Mouse (Mus musculus) midbrain, embryonic 15.5 days (tissue): ENCODE measurements at regions not wholly inside any gene's neighbourhood (a gene's known extent, or its start where the extent isn't known, plus 50 kb on each side); places are given as distances from the start of the nearest gene placed in this dataset.
A peak's percentile ranks its signal among the peaks of the same experiment; 100 is the strongest.

ENCODE experiments used
- ATAC-seq: fragments of 200-750 bp; cut with Nextera tagmentation; replicated peaks from 2 replicates; pipeline ENCODE4 v1.8.0; 2017; ENCODE audit warnings: moderate TSS enrichment
- H3K27ac ChIP-seq: fragments of 300-500 bp; sonication (generic); 2 replicates; pipeline ENCODE4 v1.5.1; 2015; ENCODE audit warnings: mild to moderate bottlenecking, inconsistent platforms
- H3K27me3 ChIP-seq: fragments of 300-500 bp; sonication (generic); replicated peaks from 2 replicates; pipeline ENCODE4 v1.6.1; 2015; ENCODE audit warnings: inconsistent platforms
- H3K36me3 ChIP-seq: fragments of 300-500 bp; sonication (generic); replicated peaks from 2 replicates; pipeline ENCODE4 v1.6.1; 2015; ENCODE audit warnings: inconsistent platforms
- H3K4me1 ChIP-seq: fragments of 300-500 bp; sonication (generic); 2 replicates; pipeline ENCODE4 v1.6.1; 2015; ENCODE audit warnings: inconsistent platforms
- H3K4me2 ChIP-seq: fragments of 300-500 bp; sonication (generic); 2 replicates; pipeline ENCODE4 v1.6.1; 2015; ENCODE audit warnings: inconsistent platforms, mild to moderate bottlenecking, moderate library complexity
- H3K4me3 ChIP-seq: fragments of 300-500 bp; sonication (generic); 2 replicates; pipeline ENCODE4 v1.5.1; 2015; ENCODE audit warnings: mild to moderate bottlenecking, inconsistent platforms
- H3K9ac ChIP-seq: fragments of 300-500 bp; sonication (generic); 2 replicates; pipeline ENCODE4 v1.6.1; 2015; ENCODE audit warnings: mild to moderate bottlenecking, inconsistent platforms
- H3K9me3 ChIP-seq: fragments of 300-500 bp; sonication (generic); 2 replicates; pipeline ENCODE4 v1.6.1; 2016; ENCODE audit warnings: inconsistent platforms
- WGBS: fragments of 180-500 bp; shearing (Covaris S2); methylation state at CpG from one replicate; pipeline ENCODE4 v1.1.7; 2015; ENCODE audit warnings: mixed read lengths; 5-methylcytosine and 5-hydroxymethylcytosine counted together

DNA sequence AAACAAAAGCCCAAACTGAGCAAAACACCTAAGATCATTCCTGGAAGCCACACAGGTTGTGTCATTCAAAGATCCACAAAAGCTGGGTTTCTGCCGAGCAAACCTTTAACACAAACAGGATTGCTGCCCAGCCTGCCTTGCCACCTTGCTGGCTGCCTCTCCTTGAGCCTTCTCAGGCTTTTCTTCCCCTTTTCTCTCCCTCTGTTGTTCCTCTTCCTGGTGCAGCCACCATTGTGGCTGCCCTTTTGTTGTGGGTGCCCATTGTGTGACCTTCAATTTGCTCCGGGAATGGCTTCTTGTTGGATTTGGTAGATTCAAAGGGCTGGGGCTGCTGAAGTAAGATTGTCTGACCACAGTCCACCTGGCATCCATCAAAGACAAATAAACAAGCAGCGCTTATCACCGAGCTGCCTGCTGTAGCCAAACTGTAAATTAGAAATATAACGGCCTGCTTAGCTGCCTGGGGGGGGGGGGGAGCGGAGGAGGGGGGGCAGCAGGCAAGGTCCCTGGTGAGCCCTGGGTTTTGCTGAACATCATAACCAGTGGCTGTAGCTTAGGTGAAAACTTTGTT is 169.8 kb downstream of the Kit start:
- no peaks in the 10 kb centered on the region for H3K9me3 ChIP-seq
- 4% methylated on average over 5 of the region's 6 CpGs for WGBS
- H3K4me1 ChIP-seq: peaks cover 4% of the 10 kb centered on the region
- H3K9ac ChIP-seq: no peak overlapping the region
- ATAC-seq: no peak
- H3K27me3 ChIP-seq: no peaks in the 10 kb centered on the region
- H3K27ac ChIP-seq: peak overlapping the region; percentile 56
- no peaks in the 10 kb centered on the region for H3K36me3 ChIP-seq
- no peak overlapping the region for H3K4me2 ChIP-seq
- H3K4me3 ChIP-seq: no peak overlapping the region

DNA sequence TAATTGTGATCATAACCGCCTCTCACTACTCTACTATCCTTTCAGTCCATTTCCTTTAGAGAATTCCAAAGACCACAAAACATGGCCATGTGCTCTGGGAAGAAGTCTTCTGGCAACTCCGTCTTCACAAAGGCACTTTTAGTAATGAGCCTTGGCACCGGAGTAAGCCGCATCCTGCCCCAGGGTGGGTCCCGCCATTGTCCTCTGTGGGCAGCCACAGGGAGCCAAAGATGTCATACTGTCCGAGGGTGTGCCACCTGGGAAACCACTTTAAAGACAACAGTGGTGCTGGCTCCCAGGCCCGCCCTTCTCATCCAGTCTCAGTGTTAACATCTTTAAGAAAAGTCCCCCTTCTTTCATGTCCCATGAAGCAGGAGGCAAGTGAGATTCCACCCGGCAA is 164.6 kb downstream of the Kit start:
- Histone ChIP-seq H3K36me3 (no peaks in the 10 kb centered on the region), H3K4me1 (peaks cover 4% of the 10 kb centered on the region), H3K27me3 (no peaks in the 10 kb centered on the region), H3K9me3 (no peaks in the 10 kb centered on the region), H3K4me3 (no peak overlapping the region), H3K9ac (no peak overlapping the region), H3K4me2 (no peak overlapping the region), H3K27ac (no peak overlapping the region)
- no peak for ATAC-seq
- 47% methylated on average over 8 of the region's 8 CpGs for WGBS

DNA sequence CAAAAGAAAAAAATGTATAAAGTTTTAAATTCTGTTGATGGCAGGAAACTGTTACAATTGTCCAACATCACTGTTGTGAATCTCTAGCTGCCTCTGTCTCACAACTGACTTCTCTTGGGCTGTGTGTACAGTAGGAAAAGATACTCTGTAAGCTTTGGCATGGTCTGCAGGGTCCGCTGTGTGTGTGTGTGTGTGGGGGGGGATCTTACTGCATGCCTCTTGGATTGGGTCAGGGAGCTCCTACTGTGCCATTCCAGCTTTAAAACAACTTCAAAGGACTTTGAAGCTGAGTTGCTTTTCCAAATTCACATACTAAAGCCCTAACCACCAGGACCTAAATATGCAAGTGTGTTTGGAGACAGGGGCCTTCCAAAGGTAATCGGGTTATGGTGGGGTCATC is 163.7 kb downstream of the Kit start:
- H3K36me3 ChIP-seq: no peaks in the 10 kb centered on the region
- H3K27me3 ChIP-seq: no peaks in the 10 kb centered on the region
- H3K9ac ChIP-seq: no peak overlapping the region
- no peak overlapping the region for H3K4me2 ChIP-seq
- no peak for ATAC-seq
- no peak overlapping the region for H3K27ac ChIP-seq
- 67% methylated on average over 2 of the region's 2 CpGs for WGBS
- 0 out of 2 replicates have a peak, but pooled peaks cover 4% of the 10 kb centered on the region for H3K4me1 ChIP-seq
- no peaks in the 10 kb centered on the region for H3K9me3 ChIP-seq
- H3K4me3 ChIP-seq: no peak overlapping the region

DNA sequence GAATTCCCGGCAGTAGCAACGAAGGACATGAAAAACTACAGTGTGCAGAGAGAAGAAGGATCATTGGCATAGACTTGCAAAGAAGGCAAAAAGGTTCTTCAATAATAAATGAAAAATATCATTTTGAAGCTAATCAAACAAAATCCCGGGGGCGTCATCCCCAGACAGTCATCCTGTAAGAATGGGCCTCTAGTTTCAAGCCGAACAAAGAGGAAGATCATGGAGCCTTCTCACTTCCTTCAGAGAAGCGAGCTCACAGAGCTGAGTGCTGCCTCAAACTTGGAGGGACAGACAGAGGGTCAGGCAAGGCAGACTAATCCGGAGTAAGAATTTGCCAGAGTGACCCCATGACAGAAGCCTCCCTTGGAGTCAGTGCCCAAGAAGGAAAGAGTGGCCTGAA is 163.0 kb downstream of the Kit start:
- Histone ChIP-seq H3K4me2 (no peak overlapping the region), H3K27me3 (no peaks in the 10 kb centered on the region), H3K9ac (no peak overlapping the region), H3K4me3 (no peak overlapping the region), H3K9me3 (no peaks in the 10 kb centered on the region), H3K36me3 (no peaks in the 10 kb centered on the region), H3K4me1 (0 out of 2 replicates have a peak, but pooled peaks cover 4% of the 10 kb centered on the region), H3K27ac (no peak overlapping the region)
- ATAC-seq: no peak
- WGBS: 82% methylated on average over 7 of the region's 7 CpGs

DNA sequence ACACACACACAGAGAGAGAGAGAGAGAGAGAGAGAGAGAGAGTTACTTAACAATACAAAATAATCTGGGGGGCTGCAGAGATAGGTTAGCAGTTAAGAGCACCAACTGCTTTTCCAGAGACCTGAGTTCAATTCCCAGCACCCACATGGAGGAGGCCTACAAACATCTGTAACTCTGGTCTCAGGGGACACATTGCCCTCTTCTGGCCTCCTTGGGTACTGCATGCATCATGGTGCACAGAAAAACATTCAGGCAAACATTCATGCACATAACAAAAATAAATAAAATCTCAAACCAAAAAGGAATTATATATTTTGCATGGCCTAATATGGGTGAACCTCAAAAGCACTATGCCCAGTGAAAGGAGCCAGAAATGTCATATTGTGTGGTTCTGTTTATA is 161.6 kb downstream of the Kit start:
- H3K27me3 ChIP-seq: no peaks in the 10 kb centered on the region
- no peak overlapping the region for H3K4me2 ChIP-seq
- H3K4me3 ChIP-seq: no peak overlapping the region
- H3K27ac ChIP-seq: no peak overlapping the region
- H3K36me3 ChIP-seq: no peaks in the 10 kb centered on the region
- H3K9me3 ChIP-seq: no peaks in the 10 kb centered on the region
- no peak for ATAC-seq
- 0 out of 2 replicates have a peak, but pooled peaks cover 4% of the 10 kb centered on the region for H3K4me1 ChIP-seq
- H3K9ac ChIP-seq: no peak overlapping the region

DNA sequence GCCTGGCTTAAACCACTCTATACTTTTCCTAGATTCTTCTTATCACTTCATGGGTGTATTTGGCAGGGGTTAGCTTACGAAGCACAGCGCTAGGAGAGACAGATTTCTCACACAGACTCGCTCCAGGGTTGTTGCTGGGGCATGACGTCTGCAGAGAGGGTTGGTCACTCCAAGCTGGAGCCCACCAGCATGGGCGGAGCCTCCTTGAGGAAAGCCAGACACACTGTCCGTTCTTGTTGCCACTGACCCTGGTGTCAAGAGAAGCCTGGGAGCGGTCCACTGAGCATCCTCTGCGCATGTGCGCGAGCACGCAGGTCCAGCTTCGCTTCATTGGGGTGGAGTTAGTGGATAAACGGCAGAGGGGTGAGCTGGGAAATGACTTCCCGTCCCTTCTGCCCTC is 159.8 kb downstream of the Kit start:
- H3K9me3 ChIP-seq: no peaks in the 10 kb centered on the region
- 93% methylated on average over 14 of the region's 14 CpGs for WGBS
- 0 out of 2 replicates have a peak, but pooled peaks cover 4% of the 10 kb centered on the region for H3K4me1 ChIP-seq
- no peak overlapping the region for H3K4me2 ChIP-seq
- H3K27me3 ChIP-seq: no peaks in the 10 kb centered on the region
- H3K9ac ChIP-seq: no peak overlapping the region
- H3K4me3 ChIP-seq: no peak overlapping the region
- no peaks in the 10 kb centered on the region for H3K36me3 ChIP-seq
- no peak overlapping the region for H3K27ac ChIP-seq
- ATAC-seq: no peak

DNA sequence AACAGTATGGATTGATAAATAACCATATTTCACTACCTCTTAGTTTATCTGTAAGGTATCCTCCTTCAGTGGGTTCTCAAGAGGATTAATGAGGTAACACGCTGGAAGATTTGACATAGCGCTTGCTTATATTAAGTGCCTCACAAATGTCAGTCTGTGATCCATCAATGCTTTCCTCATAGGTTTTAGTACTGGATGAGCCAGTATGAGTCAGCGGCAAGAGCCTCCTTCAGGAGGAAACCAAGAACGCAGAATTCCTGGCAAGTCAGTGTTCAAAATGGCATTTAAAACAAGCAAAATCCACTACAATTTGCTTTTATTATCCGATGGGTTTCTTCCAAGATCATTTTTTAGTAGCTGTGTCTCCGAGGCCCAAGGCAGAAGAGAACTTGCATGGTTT is 159.3 kb downstream of the Kit start:
- ATAC-seq: no peak
- Histone ChIP-seq H3K9ac (no peak overlapping the region), H3K9me3 (no peaks in the 10 kb centered on the region), H3K4me1 (0 out of 2 replicates have a peak, but pooled peaks cover 3% of the 10 kb centered on the region), H3K27ac (no peak overlapping the region), H3K36me3 (no peaks in the 10 kb centered on the region), H3K27me3 (no peaks in the 10 kb centered on the region), H3K4me3 (no peak overlapping the region), H3K4me2 (no peak overlapping the region)
- WGBS: 95% methylated on average over 6 of the region's 6 CpGs

DNA sequence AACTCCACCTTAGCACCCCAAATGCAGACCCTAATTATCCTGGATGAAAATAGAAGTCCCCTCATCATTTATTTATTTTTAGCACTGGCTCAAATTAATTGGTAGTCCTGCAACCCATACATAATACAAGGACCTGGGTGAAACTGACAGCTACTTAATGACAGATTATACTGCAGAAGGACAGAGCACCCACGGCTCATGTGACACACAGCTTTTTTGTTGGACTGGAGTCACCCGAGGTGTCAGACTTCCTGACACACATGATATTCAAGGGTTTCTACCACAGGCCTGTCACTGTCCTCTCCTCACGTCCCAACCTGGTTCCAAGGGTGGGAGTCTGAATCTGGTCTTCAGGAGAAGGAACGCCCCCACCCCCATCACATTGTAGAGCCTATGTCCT is 156.5 kb downstream of the Kit start:
- Histone ChIP-seq H3K4me2 (no peak overlapping the region), H3K27ac (no peak overlapping the region), H3K27me3 (no peaks in the 10 kb centered on the region), H3K4me3 (no peak overlapping the region), H3K36me3 (no peaks in the 10 kb centered on the region), H3K9ac (no peak overlapping the region), H3K4me1 (no peaks in the 10 kb centered on the region), H3K9me3 (no peaks in the 10 kb centered on the region)
- WGBS: 80% methylated on average over 4 of the region's 4 CpGs
- ATAC-seq: no peak

DNA sequence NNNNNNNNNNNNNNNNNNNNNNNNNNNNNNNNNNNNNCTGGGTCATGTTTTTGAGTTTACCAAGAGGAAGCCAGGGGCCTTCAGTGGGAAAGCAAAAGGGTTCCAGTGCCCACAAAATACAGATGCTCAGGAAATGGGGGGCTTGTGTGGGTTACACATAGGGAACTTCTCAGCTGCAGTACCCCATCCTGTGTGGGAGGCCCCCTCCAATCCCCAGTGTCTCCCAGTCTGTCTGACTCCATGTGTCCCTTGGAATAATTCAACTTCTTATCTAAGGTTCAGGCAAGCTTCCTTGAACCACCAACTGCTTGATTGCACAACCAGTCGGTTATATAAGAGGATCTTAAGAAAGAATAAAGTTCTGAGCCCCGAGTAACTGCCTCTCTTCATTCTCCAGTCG is 156.0 kb downstream of the Kit start:
- Histone ChIP-seq H3K27ac (no peak overlapping the region), H3K4me1 (no peaks in the 10 kb centered on the region), H3K9ac (no peak overlapping the region), H3K36me3 (no peaks in the 10 kb centered on the region), H3K4me3 (no peak overlapping the region), H3K4me2 (no peak overlapping the region), H3K27me3 (no peaks in the 10 kb centered on the region), H3K9me3 (no peaks in the 10 kb centered on the region)
- WGBS: 72% methylated on average over 3 of the region's 3 CpGs
- ATAC-seq: no peak

DNA sequence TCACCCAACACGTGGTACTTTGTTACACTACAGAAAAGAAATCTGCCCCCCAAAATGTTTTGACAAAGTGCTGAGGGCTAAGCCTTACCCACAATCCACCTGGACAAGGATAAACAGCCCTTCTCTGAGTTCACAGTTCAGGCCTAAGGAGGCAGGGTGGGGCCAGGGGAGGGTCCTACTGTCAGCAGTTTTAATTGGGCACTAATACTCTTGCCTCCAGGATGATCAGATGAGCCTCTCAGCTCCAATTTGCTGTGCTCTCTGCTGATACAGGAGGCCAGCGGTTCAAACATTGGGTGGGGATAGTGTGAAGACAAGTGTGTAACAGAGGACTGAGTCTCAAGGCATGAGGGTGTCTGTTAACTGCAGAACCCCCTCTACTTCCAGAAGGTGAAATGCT is 146.6 kb downstream of the Kit start:
- WGBS: 81% methylated on average over 2 of the region's 2 CpGs
- Histone ChIP-seq H3K4me1 (no peaks in the 10 kb centered on the region; the same call in 1 of the 2 replicates), H3K9ac (no peak overlapping the region), H3K4me3 (no peak overlapping the region), H3K4me2 (no peak overlapping the region), H3K27ac (no peak overlapping the region), H3K27me3 (no peaks in the 10 kb centered on the region), H3K9me3 (no peaks in the 10 kb centered on the region), H3K36me3 (no peaks in the 10 kb centered on the region)
- no peak for ATAC-seq

DNA sequence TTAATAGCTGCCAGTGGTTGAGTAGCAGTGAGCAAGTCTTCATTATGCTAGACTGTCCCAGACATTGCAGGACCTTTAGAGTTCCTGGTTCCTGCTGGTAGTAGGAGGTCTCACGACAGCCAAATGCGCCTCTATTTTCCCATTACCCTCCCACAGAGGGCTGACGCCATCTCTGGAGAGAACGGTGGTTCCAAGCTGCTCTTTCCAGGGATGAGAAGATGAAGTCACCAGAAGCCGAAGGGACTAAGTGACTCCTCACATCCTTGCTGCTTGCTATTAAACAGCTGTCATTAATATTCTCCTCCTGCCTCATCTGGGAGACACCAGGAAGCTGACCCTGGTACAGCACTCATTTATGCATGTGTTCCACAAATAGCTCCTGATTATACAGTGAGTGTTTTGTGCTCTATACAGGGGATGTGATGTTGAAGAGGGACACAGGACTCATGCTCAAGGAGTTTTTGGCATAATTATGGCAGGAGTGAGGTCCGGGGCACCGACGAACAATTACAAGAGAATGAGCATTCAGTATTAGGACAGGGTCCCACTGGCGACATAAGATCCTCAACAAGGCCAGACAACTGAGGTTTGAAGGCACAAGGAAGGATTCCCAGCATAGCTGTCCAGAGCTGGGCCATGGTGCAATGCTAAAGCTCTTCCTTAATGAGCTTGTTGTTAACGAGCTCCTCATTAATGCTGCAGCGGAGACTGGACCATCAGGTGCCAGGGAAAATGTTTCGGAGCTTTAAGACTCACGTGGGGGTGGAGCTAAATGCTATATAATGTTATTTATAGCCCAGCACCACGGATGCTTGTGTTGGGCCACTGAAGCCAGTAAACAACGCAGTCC is 145.6 kb downstream of the Kit start:
- H3K4me2 ChIP-seq: no peak overlapping the region
- H3K9me3 ChIP-seq: no peaks in the 10 kb centered on the region
- no peaks in the 10 kb centered on the region for H3K27me3 ChIP-seq
- H3K9ac ChIP-seq: no peak overlapping the region
- H3K27ac ChIP-seq: no peak overlapping the region
- no peak overlapping the region for H3K4me3 ChIP-seq
- H3K4me1 ChIP-seq: no peaks in the 10 kb centered on the region; the same call in 1 of the 2 replicates
- WGBS: 66% methylated on average over 15 of the region's 15 CpGs
- ATAC-seq: no peak
- no peaks in the 10 kb centered on the region for H3K36me3 ChIP-seq

DNA sequence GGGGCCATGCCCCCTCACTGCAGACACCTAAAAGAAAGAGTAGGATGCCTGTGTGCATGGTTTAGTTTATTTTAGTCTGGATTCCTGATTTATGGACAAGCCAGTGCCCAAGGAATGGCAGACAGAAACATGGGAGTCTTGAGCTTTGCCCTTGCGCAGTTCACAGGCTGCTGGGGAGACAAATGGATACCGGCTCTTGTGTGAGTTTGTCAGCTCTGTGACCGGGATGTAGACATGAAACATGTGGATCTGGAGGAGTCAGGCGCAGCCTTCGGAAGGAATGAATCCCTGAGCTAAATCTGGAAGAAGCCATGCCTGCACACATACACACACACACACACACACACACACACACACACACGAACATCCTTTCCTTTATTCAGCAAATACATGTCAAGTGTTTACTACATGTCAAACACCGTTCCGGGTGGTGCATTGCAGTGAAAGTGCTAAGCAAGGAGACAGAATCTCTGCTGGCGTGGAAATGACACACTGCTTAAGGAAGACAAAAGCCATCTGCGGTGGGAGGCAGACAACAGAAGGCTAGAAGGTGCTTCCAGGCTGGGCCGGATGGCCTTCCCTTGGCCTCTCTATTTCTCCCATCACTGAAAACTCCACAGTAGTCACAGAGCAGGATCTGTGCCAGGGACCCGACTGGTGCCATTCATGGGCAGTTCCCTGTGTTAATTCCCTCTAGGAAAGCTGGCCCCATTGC is 144.0 kb downstream of the Kit start:
- WGBS: 74% methylated on average over 12 of the region's 12 CpGs
- H3K27ac ChIP-seq: 0 out of 2 replicates have a peak overlapping the region, but pooled peaks have one; percentile 18
- no peak overlapping the region for H3K4me3 ChIP-seq
- H3K36me3 ChIP-seq: no peaks in the 10 kb centered on the region
- H3K9me3 ChIP-seq: no peaks in the 10 kb centered on the region
- H3K9ac ChIP-seq: no peak overlapping the region
- ATAC-seq: no peak
- no peaks in the 10 kb centered on the region; the same call in 1 of the 2 replicates for H3K4me1 ChIP-seq
- H3K27me3 ChIP-seq: no peaks in the 10 kb centered on the region
- no peak overlapping the region for H3K4me2 ChIP-seq
